Mouse (Mus musculus) erythroblast, embryonic 14.5 days (primary cell): ENCODE results near the gene Ddx28. TPM values are rescaled to one million over a fixed set of nuclear protein-coding genes. Genes with fewer than 3 reads are reported as not detected.

Experiments used
- H3K27me3 ChIP-seq: 2 replicates; pipeline ENCODE4 v1.6.1; 2012; ENCODE audit warnings: inconsistent platforms; ENCODE audit not compliant: control insufficient read depth
- H3K36me3 ChIP-seq: 2 replicates; pipeline ENCODE4 v1.6.1; 2012; ENCODE audit warnings: mild to moderate bottlenecking, inconsistent platforms; ENCODE audit not compliant: control insufficient read depth
- H3K4me1 ChIP-seq: 2 replicates; pipeline ENCODE4 v1.6.1; 2012; ENCODE audit warnings: inconsistent platforms; ENCODE audit not compliant: control insufficient read depth
- H3K4me3 ChIP-seq: replicated peaks from 2 replicates; pipeline ENCODE3; 2012; ENCODE audit warnings: moderate library complexity, mild to moderate bottlenecking, inconsistent platforms
- H3K9me3 ChIP-seq: 2 replicates; pipeline ENCODE4 v1.6.1; 2012; ENCODE audit warnings: low read length, inconsistent platforms, mixed read lengths; ENCODE audit not compliant: control insufficient read depth
- GATA1 ChIP-seq: IDR thresholded peaks from 2 replicates; pipeline ENCODE4 v1.6.1; 2012; ENCODE audit warnings: low read length, inconsistent platforms, mixed read lengths
- TAL1 ChIP-seq: IDR thresholded peaks from 3 replicates; pipeline ENCODE4 v1.6.1; 2012; ENCODE audit warnings: low read length, inconsistent platforms, mixed read lengths
- polyA plus RNA-seq: library from polyadenylated mRNA; stranded (reverse); fragments of >175 nt; gene quantifications from 2 replicates; pipeline ENCODE4 v1.2.3, GENCODE M21; 2012

Gene Ddx28
- polyA plus RNA-seq, 1 experiment: 1.1 TPM

DNA sequence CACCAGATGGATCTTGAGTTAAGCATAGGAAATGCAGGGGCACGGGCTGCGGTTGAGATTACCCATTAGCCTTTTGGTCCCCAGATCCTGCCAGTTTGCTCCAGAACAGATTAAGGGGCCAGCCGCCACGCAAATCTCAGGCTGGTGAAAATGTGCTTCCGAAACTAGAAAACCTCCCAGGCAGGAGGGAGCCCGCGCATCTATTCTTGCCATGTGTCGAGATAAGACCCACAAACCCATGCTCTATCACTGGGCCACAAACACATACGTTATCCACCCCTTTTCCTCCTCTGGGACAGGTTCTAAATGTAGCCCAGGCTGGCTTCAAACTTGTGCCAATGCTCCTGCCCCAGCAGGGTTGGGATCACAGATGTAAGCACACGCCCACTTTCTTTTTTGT lies 50.1 kb downstream of the Ddx28 start:
- Histone ChIP-seq H3K36me3 (peaks cover 52% of the 10 kb centered on the region), H3K4me3 (peak overlapping the region; percentile 42), H3K9me3 (no peaks in the 10 kb centered on the region), H3K4me1 (peaks cover 64% of the 10 kb centered on the region), H3K27me3 (no peaks in the 10 kb centered on the region)
- TF ChIP-seq GATA1 (no peak), TAL1 (no peak)

DNA sequence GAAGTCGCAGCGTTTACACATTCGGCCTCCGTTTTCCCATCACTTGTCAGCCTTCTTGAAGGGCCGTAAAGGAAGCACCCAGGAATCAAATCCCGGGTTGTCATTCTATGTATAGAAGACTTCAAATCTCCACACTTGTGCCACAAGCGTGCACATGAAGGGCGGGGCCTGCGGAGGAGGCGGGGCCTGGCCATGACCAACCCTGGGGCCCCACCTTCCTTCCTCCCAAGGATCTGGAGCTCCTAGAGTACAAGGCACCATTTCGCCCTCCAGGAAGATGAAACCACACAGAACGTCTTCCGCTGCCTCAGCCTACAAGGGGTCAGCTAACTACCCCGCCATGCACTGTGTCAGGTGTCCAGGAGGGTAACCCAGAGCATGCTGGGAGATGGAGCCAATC lies 50.6 kb downstream of the Ddx28 start:
- peaks cover 59% of the 10 kb centered on the region for H3K4me1 ChIP-seq

More for the DNA sequence above, 50.6 kb downstream of the Ddx28 start:
- TF ChIP-seq TAL1: no peak
- no peak for TF ChIP-seq GATA1
- H3K4me3 ChIP-seq: peak overlapping the region; percentile 42
- H3K9me3 ChIP-seq: no peaks in the 10 kb centered on the region
- no peaks in the 10 kb centered on the region for H3K27me3 ChIP-seq
- peaks cover 56% of the 10 kb centered on the region for H3K36me3 ChIP-seq

Other genes starting within 250 kb of the Ddx28 start
- gene Ranbp10, start 184.5 kb downstream of the Ddx28 start, polyA plus RNA-seq: 24.4 and 25.6 TPM in 2 replicates
- 0.02 TPM in 1 of 2 replicates, not detected in the other for gene Tsnaxip1, start 184.2 kb downstream of the Ddx28 start, polyA plus RNA-seq
- 7.1 and 9.1 TPM in 2 replicates for gene Cenpt, start 158.6 kb downstream of the Ddx28 start, polyA plus RNA-seq
- 2.8 and 3.4 TPM in 2 replicates for gene Thap11, start 156.8 kb downstream of the Ddx28 start, polyA plus RNA-seq
- 8.1 and 9.1 TPM in 2 replicates for gene Nutf2, start 151.3 kb downstream of the Ddx28 start, polyA plus RNA-seq
- 1.1 and 1.3 TPM in 2 replicates for gene Edc4, start 131.0 kb downstream of the Ddx28 start, polyA plus RNA-seq
- 0.27 and 0.39 TPM in 2 replicates for gene Nrn1l, start 118.3 kb downstream of the Ddx28 start, polyA plus RNA-seq
- 0.79 and 1.4 TPM in 2 replicates for gene Pskh1, start 111.4 kb downstream of the Ddx28 start, polyA plus RNA-seq
- not detected in 2 replicates for gene Ctrl, start 78.0 kb downstream of the Ddx28 start, polyA plus RNA-seq
- gene Psmb10, start 73.4 kb downstream of the Ddx28 start, polyA plus RNA-seq: 3.2 and 4.6 TPM in 2 replicates
- gene Lcat, start 68.5 kb downstream of the Ddx28 start, polyA plus RNA-seq: 0.33 and 0.36 TPM in 2 replicates
- gene Slc12a4, start 45.8 kb downstream of the Ddx28 start, polyA plus RNA-seq: 1.7 and 1.9 TPM in 2 replicates
- not detected in 2 replicates for gene Dpep3, start 32.5 kb downstream of the Ddx28 start, polyA plus RNA-seq
- 0.25 and 0.47 TPM in 2 replicates for gene Dus2, start 20.5 kb downstream of the Ddx28 start, polyA plus RNA-seq
- not detected in 2 replicates for gene Dpep2nb, start 5.9 kb downstream of the Ddx28 start, polyA plus RNA-seq
- 0.45 and 0.54 TPM in 2 replicates for gene Nfatc3, start 47.0 kb upstream of the Ddx28 start, polyA plus RNA-seq
- 0.02 TPM in 1 of 2 replicates, not detected in the other for gene Esrp2, start 125.1 kb upstream of the Ddx28 start, polyA plus RNA-seq
- gene Pla2g15, start 138.5 kb upstream of the Ddx28 start, polyA plus RNA-seq: 0.10 and 0.11 TPM in 2 replicates
- gene Slc7a6, start 157.0 kb upstream of the Ddx28 start, polyA plus RNA-seq: 0.03 and 0.06 TPM in 2 replicates
- gene Slc7a6os, start 199.1 kb upstream of the Ddx28 start, polyA plus RNA-seq: 1.2 and 1.4 TPM in 2 replicates
- gene Prmt7, start 199.1 kb upstream of the Ddx28 start, polyA plus RNA-seq: 0.36 and 0.73 TPM in 2 replicates